Mouse (Mus musculus): ENCODE results near the gene Zdbf2. TPM values are rescaled to one million over a fixed set of nuclear protein-coding genes. Genes with fewer than 3 reads are reported as not detected.
A peak's percentile ranks its signal among the peaks of the same experiment; 100 is the strongest.
"Not testable (repeated sequence)": the region's sequence is repeated elsewhere in the genome, so short reads cannot be mapped to it uniquely, and the experiment has no call there.

The Zdbf2 gene
- total RNA-seq, 2 experiments from 2014 or later, result 23.3 to 23.6 TPM

DNA sequence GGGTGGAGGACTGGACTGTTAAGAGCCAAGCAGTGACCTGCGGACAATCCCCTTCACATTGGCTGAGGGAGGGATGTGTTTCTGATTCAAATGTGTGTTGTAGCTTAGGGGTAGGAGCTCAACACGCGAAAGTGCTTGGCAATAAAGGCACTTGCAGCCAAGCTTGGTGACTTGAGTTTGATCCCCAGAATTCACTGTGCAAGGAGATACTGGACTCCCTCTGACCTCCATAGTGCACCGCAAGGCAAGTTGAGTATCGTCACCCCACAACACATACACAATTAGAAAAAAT lies 12.4 kb upstream of the Zdbf2 start:
- intact Hi-C loops (cut with DNase I), result no loop called here
- DNase-seq (ENCODE audit: low spot score in 2 of 2), result no peak

DNA sequence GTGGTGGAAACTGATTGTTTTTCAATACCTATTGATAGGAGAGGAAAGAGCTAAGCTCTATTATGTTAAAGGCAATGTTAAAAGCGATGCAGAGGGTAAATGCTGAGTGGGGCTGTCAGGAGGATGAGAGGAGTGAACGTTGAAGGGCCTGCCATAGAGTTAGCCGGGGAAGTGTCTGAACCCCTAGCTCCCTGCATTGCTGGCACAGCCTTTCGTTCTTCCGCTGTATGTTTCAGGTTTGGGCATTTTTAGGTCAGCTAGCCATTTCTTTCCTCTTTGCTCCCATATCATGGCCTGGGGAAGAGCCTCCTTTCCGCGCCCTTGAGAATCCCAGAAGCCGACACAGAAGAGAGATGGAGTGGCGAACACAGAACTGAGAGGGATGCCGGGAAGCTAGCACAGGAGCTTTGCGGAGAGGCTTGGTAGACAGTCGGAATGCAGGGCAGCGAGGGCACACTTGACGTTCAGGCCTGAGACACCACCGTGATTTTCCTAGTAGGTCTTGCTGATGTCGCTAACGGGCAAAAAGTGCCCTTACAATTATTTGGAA lies 11.9 kb upstream of the Zdbf2 start:
- intact Hi-C loops (cut with DNase I), result no loop called here
- no peak for DNase-seq (ENCODE audit: low spot score in 2 of 2)

DNA sequence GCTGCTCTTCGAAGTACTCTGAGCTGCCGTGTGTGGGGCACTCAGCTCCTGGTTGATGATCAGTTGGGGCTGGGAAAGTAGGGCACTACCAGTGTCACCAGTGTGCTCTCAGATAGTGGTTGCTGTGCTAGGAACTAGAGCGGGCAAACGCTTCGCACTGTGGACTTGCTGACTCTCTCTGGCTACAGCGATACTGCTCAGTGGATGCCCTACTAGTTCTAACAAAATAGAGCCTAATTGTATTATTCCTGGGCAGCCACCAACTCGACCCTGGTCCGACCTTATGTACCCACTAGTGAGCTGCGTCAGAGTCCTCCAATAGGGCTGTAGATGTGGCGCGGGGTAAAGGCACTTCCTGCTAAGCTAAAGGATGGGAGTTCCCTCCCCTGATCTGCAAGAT lies 9.4 kb upstream of the Zdbf2 start:
- intact Hi-C loops (cut with DNase I), result no loop called here

DNA sequence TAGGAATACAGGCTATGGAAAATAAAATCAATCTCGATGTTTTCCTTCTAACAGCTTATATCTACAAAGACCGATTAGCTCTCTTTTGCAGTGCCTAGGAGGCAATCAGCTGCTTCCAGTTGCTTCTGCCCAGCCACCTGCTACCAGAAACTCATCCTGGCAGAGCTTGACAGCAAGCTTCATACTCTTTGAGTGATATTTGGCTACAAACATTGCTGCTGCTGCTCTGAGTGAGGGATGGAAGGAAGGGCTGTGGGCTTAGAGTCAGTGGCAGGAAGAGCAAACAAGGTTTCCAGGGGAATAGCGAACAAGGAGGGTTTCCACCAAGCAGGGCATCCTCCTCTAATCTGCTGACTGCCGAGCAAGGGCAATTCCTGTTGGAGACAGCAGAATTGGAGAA lies 7.6 kb upstream of the Zdbf2 start:
- intact Hi-C loops (cut with DNase I), result no loop called here
- DNase-seq (ENCODE audit: low spot score in 2 of 2), result no peak

More for the DNA sequence above, 9.4 kb upstream of the Zdbf2 start:
- DNase-seq (ENCODE audit: low spot score in 2 of 2), result no peak

DNA sequence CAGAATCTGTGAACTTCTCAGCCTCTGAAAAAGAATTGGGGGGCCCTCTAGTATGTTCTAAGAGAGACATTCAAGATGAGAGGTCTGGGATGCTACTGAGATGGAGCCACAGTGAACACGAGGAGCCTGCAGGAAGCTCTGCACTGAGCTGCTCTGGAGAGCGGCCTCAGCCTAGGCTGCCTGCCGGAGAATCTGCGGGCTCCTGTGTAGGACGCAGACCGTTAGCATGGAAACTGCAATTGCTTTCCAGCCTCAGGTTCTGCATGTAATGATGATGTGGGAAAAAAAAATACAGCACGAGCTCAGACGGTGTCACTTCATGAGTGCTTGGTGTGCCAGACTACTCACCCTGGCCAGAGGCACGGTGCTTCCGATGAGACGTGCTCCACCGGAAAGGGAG lies 6.9 kb upstream of the Zdbf2 start:
- DNase-seq (ENCODE audit: low spot score in 2 of 2), result no peak
- intact Hi-C loops (cut with DNase I), result no loop called here

DNA sequence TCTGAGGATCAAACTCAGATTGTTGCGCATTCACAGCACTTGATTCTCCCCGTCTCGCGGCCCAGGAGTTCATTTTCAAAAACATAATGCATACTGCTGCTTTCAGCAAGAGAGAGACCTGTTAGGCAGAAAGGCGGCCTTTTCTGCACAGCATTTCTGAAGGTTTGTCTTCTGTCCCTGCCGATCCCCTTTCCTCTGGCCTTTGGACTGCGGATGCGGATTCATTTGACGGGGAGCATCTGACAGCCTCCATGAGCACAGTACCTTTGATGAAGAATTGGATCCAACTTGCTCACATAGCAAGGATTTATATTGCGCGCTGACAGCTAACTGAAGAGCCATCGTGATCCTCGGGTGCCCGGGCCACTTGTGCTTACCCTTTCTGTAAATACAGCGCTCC lies 6.3 kb upstream of the Zdbf2 start:
- no peak for DNase-seq (ENCODE audit: low spot score in 2 of 2)
- intact Hi-C loops (cut with DNase I), result no loop called here

DNA sequence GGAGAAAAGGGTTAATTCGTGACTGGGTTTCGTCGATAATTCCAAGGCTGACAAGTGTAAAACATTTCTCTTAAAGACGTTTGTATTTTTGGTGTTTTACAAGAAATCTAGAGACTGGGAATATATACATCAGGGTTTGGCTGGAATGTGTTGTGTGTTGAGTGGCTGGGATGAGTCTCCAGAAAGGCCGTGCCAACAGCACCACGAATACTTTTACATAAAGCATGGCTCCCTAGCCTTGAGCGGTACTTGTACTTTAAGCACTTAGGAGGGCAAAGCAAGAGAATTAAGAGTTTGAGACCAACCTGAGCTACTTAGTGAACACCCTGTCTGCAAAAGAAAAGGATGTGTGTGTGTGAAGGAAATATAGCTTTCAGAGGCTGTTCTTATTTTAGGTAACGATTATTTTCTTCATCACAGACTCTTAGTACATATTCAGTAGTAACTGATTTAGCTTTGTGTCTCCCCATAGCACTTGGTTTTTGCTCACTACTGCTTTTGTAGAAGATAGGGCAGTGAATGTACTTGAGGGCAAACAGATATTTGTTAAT lies 865 bp upstream of the Zdbf2 start:
- intact Hi-C loops (cut with DNase I), result loop anchor here (5.0 kb wide), 1 partner anchor 90 kb away; no protein-coding TSS in a partner anchor

DNA sequence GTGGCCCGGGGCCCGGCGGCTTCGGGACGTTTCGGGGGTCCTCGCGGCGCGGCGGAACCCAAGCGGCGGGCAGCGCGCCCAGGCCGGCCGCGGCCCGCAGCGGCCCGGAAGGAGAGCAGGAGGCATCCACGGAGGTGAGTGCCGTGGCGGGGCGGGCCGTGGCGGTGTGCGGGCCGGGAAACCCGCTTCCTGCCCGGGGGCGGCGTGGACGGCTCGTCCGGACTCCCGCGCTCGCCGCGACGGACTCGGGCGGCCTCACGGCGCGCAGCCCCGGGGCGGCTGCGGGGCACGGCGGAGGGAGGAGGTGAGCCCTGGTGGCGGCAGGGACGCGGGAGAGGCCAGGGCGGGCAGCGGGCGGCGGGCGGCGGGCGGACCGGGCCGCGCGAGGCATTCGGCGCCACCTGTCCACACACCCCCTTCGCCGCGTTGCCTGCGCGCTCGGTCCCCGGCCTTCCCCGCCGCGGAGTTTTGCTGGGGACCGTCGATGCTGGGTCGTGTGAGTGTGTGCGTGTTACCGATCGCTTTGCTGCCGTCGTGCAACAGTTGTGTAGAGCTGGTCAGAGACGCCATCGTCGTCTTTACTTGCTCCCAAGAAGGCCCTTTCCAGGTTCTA lies 380 bp downstream of the Zdbf2 start:
- intact Hi-C loops (cut with DNase I), result loop anchor here (5.0 kb wide), 1 partner anchor 91 kb away; no protein-coding TSS in a partner anchor
- no peak for DNase-seq (ENCODE audit: low spot score in 2 of 2)

More for the DNA sequence above, 865 bp upstream of the Zdbf2 start:
- peak in 1 of 2 experiments; percentile 12 for DNase-seq (ENCODE audit: low spot score in 2 of 2)

DNA sequence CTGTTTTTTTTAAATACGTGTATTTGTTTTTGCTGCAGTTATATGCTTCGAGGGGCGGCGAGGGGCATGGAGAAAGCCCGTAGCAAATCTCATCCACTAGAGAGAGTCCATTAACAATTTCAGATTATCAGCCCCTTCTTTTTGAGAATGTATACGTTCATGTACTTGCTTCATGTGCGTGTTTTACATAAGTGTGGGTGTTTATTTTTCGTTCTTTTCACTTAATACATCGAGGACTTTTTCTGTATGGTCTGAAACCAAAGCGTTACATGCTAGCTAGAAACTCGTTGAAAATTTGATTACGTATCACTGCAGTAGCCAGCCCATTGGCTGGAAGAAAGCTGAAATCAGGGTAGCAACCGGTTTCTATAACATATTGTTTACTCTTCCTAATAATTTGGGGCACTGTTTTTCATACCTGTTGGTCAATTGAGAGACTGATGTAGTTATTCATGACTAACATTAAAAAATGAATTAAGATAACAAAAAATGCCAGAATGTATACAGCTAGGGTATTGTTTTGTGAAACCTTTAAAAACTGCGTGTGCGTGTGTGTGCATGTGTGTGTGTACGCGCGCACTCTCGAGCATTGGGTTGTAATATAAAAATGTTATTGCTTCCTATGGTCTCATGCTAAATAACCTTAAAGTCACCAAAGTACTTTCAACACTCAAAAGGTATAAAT lies 1.1 kb downstream of the Zdbf2 start:
- intact Hi-C loops (cut with DNase I), result loop anchor here (5.0 kb wide), 1 partner anchor 92 kb away; no protein-coding TSS in a partner anchor
- peak in 1 of 2 experiments; percentile 5 for DNase-seq (ENCODE audit: low spot score in 2 of 2)

DNA sequence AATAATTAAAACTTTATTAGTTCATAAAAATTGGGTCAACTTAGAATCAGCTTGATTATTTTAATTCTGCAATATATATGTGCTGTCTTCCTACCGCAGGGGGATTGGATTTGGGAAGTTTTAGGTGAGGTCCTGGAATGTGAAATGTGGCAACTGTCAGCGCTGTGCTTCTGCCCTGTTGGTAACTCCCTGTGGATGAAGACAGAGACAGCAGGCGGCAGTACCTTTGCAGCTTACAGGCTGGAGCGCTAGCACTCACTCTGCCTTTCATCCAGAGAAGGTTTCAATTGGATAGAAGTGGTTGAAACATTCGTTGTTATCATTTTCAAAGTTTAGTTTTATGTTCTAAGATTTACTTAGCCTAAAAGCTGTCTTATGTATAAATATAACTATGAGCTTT lies 5.0 kb downstream of the Zdbf2 start:
- DNase-seq (ENCODE audit: low spot score in 2 of 2), result no peak
- intact Hi-C loops (cut with DNase I), result loop anchor here (5.0 kb wide), 1 partner anchor 169 kb away; the partner anchor contains the start of gene Adam23

DNA sequence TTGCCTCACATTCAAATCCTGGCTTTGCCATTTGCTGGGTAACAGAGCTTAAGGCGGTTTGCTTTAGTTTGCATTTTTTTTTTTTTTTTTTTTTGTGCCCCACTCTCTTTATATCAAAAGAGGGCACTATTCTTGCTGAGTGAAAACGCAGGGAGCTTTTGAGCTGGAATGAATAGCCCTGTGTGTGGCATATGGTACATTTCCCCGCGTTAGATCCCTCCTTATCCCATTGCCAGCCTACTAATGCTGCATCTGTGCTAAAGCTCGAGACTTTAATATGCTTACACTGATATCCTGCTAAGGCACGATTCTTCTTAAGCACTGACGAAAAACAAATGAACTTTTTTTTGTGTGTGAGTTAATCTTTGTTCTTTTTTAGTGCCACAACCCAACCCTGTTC lies 20.9 kb downstream of the Zdbf2 start:
- DNase-seq (ENCODE audit: low spot score in 2 of 2), result no peak
- intact Hi-C loops (cut with DNase I), result no loop called here

DNA sequence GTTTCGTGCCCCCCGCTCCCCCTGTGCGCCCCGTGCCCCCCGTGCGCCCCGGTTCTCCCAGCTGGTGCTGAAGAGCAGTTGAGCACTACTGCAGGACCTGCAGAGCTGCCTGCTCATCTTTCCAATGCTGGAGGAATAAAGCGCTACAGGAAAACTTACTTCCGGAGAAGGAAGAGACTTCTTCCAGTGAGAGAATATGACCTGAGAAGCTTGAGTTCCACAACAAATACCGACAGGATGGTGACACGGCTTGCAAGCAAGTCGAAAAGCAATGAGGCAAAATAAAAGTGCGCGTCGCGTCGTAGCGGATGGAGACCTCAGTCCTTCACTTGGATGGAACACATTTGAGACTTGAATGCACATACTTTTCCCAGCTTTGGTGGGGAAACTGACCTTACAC lies 36.6 kb downstream of the Zdbf2 start:
- DNase-seq (ENCODE audit: low spot score in 2 of 2), result no peak
- intact Hi-C loops (cut with DNase I), result no loop called here

DNA sequence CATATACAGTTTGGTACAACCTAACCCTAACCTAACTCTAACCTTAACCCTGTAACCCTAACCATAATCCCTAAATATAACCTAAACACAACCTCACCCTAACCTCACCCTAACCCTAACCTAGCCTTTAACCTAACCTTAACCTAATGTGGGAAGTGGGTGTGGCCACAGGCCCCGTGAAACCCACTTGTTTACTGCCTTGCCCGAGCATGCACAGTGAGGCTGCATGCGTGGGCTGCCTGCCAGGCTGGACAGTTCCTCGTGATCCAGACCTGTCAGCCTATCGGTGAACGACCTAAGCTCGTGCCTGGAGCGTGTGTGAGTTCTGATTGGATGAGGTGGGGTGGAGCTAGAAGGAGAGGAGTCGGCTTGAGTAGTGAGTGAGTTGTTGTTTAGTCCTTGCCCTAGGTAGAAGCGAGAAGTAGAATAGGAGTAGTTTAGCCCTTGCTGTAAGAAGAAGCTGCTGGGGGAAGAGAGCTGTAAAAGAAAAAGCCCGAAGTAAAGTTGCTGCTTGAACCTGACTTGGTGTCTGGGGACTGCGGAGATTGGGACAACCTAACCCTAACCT lies 50.6 kb downstream of the Zdbf2 start:
- not testable (repeated sequence) for DNase-seq (ENCODE audit: low spot score in 2 of 2)

More for the DNA sequence above, 50.6 kb downstream of the Zdbf2 start:
- intact Hi-C loops (cut with DNase I), result not testable (repeated sequence)

Small RNAs within 50 kb of the gene (microRNA-seq; reads per million reads assigned to microRNA genes)
- gene Gm24513, result 0 reads per million in 2 experiments

Other genes starting within 250 kb of the Zdbf2 start
- 10 to 100 TPM; 28.5 to 28.8 TPM for gene Ino80d, start 158.6 kb upstream of the Zdbf2 start, total RNA-seq (2021)
- gene Eef1b2, start 96.4 kb upstream of the Zdbf2 start, total RNA-seq (2021), result 100 to 1,000 TPM; 333 TPM
- gene Ndufs1, start 96.4 kb upstream of the Zdbf2 start, total RNA-seq (2021), result 100 to 1,000 TPM; 150 to 152 TPM
- under 1 TPM; 0.32 to 0.78 TPM for gene Gpr1, start 58.7 kb upstream of the Zdbf2 start, total RNA-seq (2021)
- gene Adam23, start 172.6 kb downstream of the Zdbf2 start, total RNA-seq (2021), result 100 to 1,000 TPM; 132 to 176 TPM

Measured in left cerebral cortex, postnatal 25 days (tissue).